Mouse (Mus musculus) embryonic fibroblast, embryonic 13.5 days (primary cell): Measurements from ENCODE around the gene Ttc22.

Source experiments
- CTCF ChIP-seq: IDR thresholded peaks from 2 replicates; pipeline ENCODE4 v1.5.1; 2011; ENCODE audit warnings: mild to moderate bottlenecking, control low read depth, low read length, moderate library complexity, borderline replicate concordance; ENCODE audit not compliant: insufficient read depth
- POLR2A ChIP-seq: IDR thresholded peaks from 2 replicates; pipeline ENCODE4 v1.6.1; 2011; ENCODE audit warnings: low read depth, mild to moderate bottlenecking, control low read depth, low read length, moderate library complexity

GRCm38 (mm10) chr4:106643483-106644217 lies 21.4 kb downstream of the Ttc22 start:
- TF ChIP-seq POLR2A (no peak), CTCF (no peak)
